Mouse (Mus musculus) neural tube, embryonic 11.5 days (tissue): Measurements from ENCODE around the gene Izumo2. TPM values are rescaled to one million over a fixed set of nuclear protein-coding genes. Genes with fewer than 3 reads are reported as not detected.
"Not testable (repeated sequence)": the region's sequence is repeated elsewhere in the genome, so short reads cannot be mapped to it uniquely, and the experiment has no call there.

Experiments
- ATAC-seq: fragments of 200-750 bp; cut with Nextera tagmentation; 2 replicates; pipeline ENCODE4 v1.8.0; 2017; ENCODE audit warnings: moderate number of reproducible peaks, mild to moderate bottlenecking, moderate TSS enrichment, moderate library complexity; ENCODE audit not compliant: insufficient read depth, low FRiP score, low TSS enrichment
- DNase-seq: peaks from one replicate; pipeline ENCODE4 v3.0.0-alpha.2; 2015; ENCODE audit warnings: low spot score
- H3K27ac ChIP-seq: fragments of 300-500 bp; sonication (generic); 2 replicates; pipeline ENCODE4 v1.5.1; 2014; ENCODE audit warnings: low read depth, mild to moderate bottlenecking, low read length
- H3K27me3 ChIP-seq: fragments of 300-500 bp; sonication (generic); 2 replicates; pipeline ENCODE4 v1.6.1; 2014; ENCODE audit warnings: mild to moderate bottlenecking, low read length, mixed read lengths; ENCODE audit not compliant: control insufficient read depth, insufficient read depth
- H3K36me3 ChIP-seq: fragments of 300-500 bp; sonication (generic); 2 replicates; pipeline ENCODE4 v1.6.1; 2014; ENCODE audit warnings: mild to moderate bottlenecking, low read length, moderate library complexity, mixed read lengths; ENCODE audit not compliant: control insufficient read depth, insufficient read depth
- H3K4me1 ChIP-seq: fragments of 300-500 bp; sonication (generic); 2 replicates; pipeline ENCODE4 v1.6.1; 2014; ENCODE audit warnings: low read length, mixed read lengths; ENCODE audit not compliant: control insufficient read depth, insufficient read depth
- H3K4me2 ChIP-seq: fragments of 300-500 bp; sonication (generic); 2 replicates; pipeline ENCODE4 v1.6.1; 2014; ENCODE audit warnings: low read depth, mild to moderate bottlenecking, moderate library complexity
- H3K4me3 ChIP-seq: fragments of 300-500 bp; sonication (generic); 2 replicates; pipeline ENCODE4 v1.5.1; 2014; ENCODE audit warnings: low read depth, low read length
- H3K9ac ChIP-seq: fragments of 300-500 bp; sonication (generic); 2 replicates; pipeline ENCODE4 v1.6.1; 2014; ENCODE audit warnings: mild to moderate bottlenecking, low read length
- H3K9me3 ChIP-seq: fragments of 300-500 bp; sonication (generic); 2 replicates; pipeline ENCODE4 v1.6.1; 2016; ENCODE audit warnings: low read length; ENCODE audit not compliant: control insufficient read depth
- WGBS: fragments of 180-500 bp; shearing (Covaris S2); extraction: QIAGEN DNeasy Blood & Tissue Kit; methylation state at CpG from one replicate; pipeline ENCODE4 v1.1.7; 2014; 5-methylcytosine and 5-hydroxymethylcytosine counted together
- polyA plus RNA-seq: library from polyadenylated mRNA; unstranded; fragments of >200 nt; fragmentation: Nextera tagmentation; extraction: Ambion mirVana; gene quantifications from 2 replicates; pipeline ENCODE4 v1.2.1, GENCODE M21; 2014

The Izumo2 gene
- polyA plus RNA-seq, 1 experiment from 2014 or later, result not detected

GRCm38 (mm10) chr7:44733723-44734122, 25.2 kb downstream of the Izumo2 start:
- Histone ChIP-seq H3K4me1 (no peaks in the 10 kb centered on the region), H3K4me2 (no peak overlapping the region), H3K27me3 (no peaks in the 10 kb centered on the region), H3K36me3 (no peaks in the 10 kb centered on the region), H3K9ac (no peak overlapping the region), H3K4me3 (no peak overlapping the region), H3K9me3 (no peaks in the 10 kb centered on the region), H3K27ac (no peak overlapping the region)
- ATAC-seq (no peak), DNase-seq (no peak)
- 91% methylated on average over 9 of the region's 9 CpGs for WGBS

GRCm38 (mm10) chr7:44741361-44741760, 32.8 kb downstream of the Izumo2 start:
- Histone ChIP-seq H3K4me2 (no peak overlapping the region), H3K27me3 (no peaks in the 10 kb centered on the region), H3K9me3 (no peaks in the 10 kb centered on the region), H3K4me3 (no peak overlapping the region), H3K27ac (no peak overlapping the region), H3K9ac (no peak overlapping the region), H3K4me1 (no peaks in the 10 kb centered on the region), H3K36me3 (no peaks in the 10 kb centered on the region)
- DNase-seq, result no peak
- WGBS, result 88% methylated on average over 8 of the region's 8 CpGs
- ATAC-seq, result no peak

GRCm38 (mm10) chr7:44744270-44744669, 35.7 kb downstream of the Izumo2 start:
- H3K27ac ChIP-seq, result no peak overlapping the region
- H3K27me3 ChIP-seq, result no peaks in the 10 kb centered on the region
- H3K9ac ChIP-seq, result peak overlapping the region; percentile 65; the same call in 1 of the 2 replicates
- ATAC-seq, result no peak
- DNase-seq, result no peak
- H3K4me3 ChIP-seq, result peak overlapping the region; percentile 34; the same call in 1 of the 2 replicates
- 28% methylated on average over 9 of the region's 9 CpGs for WGBS
- peaks cover 2% of the 10 kb centered on the region; the same call in 1 of the 2 replicates for H3K4me1 ChIP-seq
- no peaks in the 10 kb centered on the region for H3K9me3 ChIP-seq
- peak overlapping the region; percentile 75 for H3K4me2 ChIP-seq
- no peaks in the 10 kb centered on the region for H3K36me3 ChIP-seq

- peak; percentile 39 for ATAC-seq
- Histone ChIP-seq H3K27me3 (no peaks in the 10 kb centered on the region), H3K9ac (peak overlapping the region; percentile 65), H3K9me3 (no peaks in the 10 kb centered on the region), H3K27ac (no peak overlapping the region), H3K36me3 (no peaks in the 10 kb centered on the region), H3K4me2 (peak overlapping the region; percentile 75), H3K4me3 (peak overlapping the region; percentile 34), H3K4me1 (peaks cover 2% of the 10 kb centered on the region; the same call in 1 of the 2 replicates)
- under 1% methylated on average over 18 of the region's 18 CpGs for WGBS
- peak; percentile 86 for DNase-seq
These were observed 36.5 kb downstream of the Izumo2 start for GRCm38 (mm10) chr7:44745076-44745475.

GRCm38 (mm10) chr7:44747115-44747514, 38.6 kb downstream of the Izumo2 start:
- Histone ChIP-seq H3K27ac (no peak overlapping the region), H3K4me3 (no peak overlapping the region), H3K4me1 (peaks cover 2% of the 10 kb centered on the region; the same call in 1 of the 2 replicates), H3K27me3 (no peaks in the 10 kb centered on the region), H3K4me2 (no peak overlapping the region; the same call in 1 of the 2 replicates), H3K36me3 (no peaks in the 10 kb centered on the region), H3K9ac (no peak overlapping the region), H3K9me3 (no peaks in the 10 kb centered on the region)
- 68% methylated on average over 4 of the region's 4 CpGs for WGBS
- ATAC-seq (no peak), DNase-seq (no peak)

- DNase-seq (peak; percentile 94), ATAC-seq (peak; percentile 93)
- Histone ChIP-seq H3K9me3 (no peaks in the 10 kb centered on the region), H3K9ac (peak within 1 kb of the TSS; percentile 63), H3K36me3 (no peaks in the 10 kb centered on the region), H3K4me3 (peak within 1 kb of the TSS; percentile 74), H3K4me1 (peaks cover 2% of the 10 kb centered on the region; the same call in 1 of the 2 replicates), H3K27me3 (no peaks in the 10 kb centered on the region), H3K4me2 (peak within 1 kb of the TSS; percentile 74), H3K27ac (no peak within 1 kb of the TSS)
- WGBS, result under 1% methylated on average over 43 of the region's 44 CpGs
These were observed 39.8 kb downstream of the Izumo2 start, which contains the start of gene Vrk3 for GRCm38 (mm10) chr7:44748101-44749044. TSS of gene Vrk3 (plus strand) at chr7:44748413.

GRCm38 (mm10) chr7:44750950-44751349, 42.4 kb downstream of the Izumo2 start, which contains the start of gene Zfp473:
TSS of gene Zfp473 (minus strand) at chr7:44751050.
- not testable (repeated sequence) for H3K9ac ChIP-seq, H3K27ac ChIP-seq, H3K9me3 ChIP-seq, H3K36me3 ChIP-seq, H3K4me3 ChIP-seq, H3K4me1 ChIP-seq, H3K4me2 ChIP-seq, DNase-seq, ATAC-seq, H3K27me3 ChIP-seq
- 94% methylated on average over 1 of the region's 1 CpGs for WGBS

- 80% methylated on average over 2 of the region's 2 CpGs for WGBS
- H3K36me3 ChIP-seq, result peaks cover 10% of the 10 kb centered on the region
- H3K9ac ChIP-seq, result no peak overlapping the region
These were observed 48.6 kb downstream of the Izumo2 start for GRCm38 (mm10) chr7:44757164-44757563.

More at GRCm38 (mm10) chr7:44757164-44757563, 48.6 kb downstream of the Izumo2 start:
- no peak overlapping the region for H3K27ac ChIP-seq
- H3K9me3 ChIP-seq, result no peaks in the 10 kb centered on the region
- no peaks in the 10 kb centered on the region for H3K27me3 ChIP-seq
- no peak overlapping the region for H3K4me2 ChIP-seq
- no peaks in the 10 kb centered on the region for H3K4me1 ChIP-seq
- ATAC-seq, result no peak
- H3K4me3 ChIP-seq, result no peak overlapping the region
- DNase-seq, result no peak
